9 mouse cellular contexts compared by ENCODE assay signal in genomic region chr7:35729621-35730031, GRCm38 (mm10). TPM values are rescaled to one million over a fixed set of nuclear protein-coding genes. Genes with fewer than 3 reads are reported as not detected.
DNase-seq lines count a peak whose midpoint lies in the region; ATAC-seq lines count a peak whose summit lies in the region.
"Had no signal": no experiment of that assay in that cellular context is flagged by ENCODE, and none has a peak within 500 bp of the region (broad histone marks: within the 10 kb centered on the region; RNA-seq: fewer than 3 reads in every experiment).

No protein-coding gene starts in this region.

- 31% methylated on average over 9 of the region's 9 CpGs for WGBS in heart, embryonic 14.5 days

- H3K27ac ChIP-seq in heart, embryonic 14.5 days (replicated peaks in 1 of 2; ENCODE audit: control insufficient read depth in 1 of 2, insufficient read depth in 1 of 2, low read depth in 2 of 2, low read length in 2 of 2): no peak overlapping the region
- H3K27ac ChIP-seq: gastrocnemius, adult 2 months had no signal

- intact Hi-C loops in gastrocnemius, postnatal 36 days (cut with DNase I): loop anchor here (5.0 kb wide), 1 partner anchor 37 kb away; no protein-coding TSS in a partner anchor

- no peak overlapping the region for H3K9ac ChIP-seq in heart, embryonic 14.5 days (ENCODE audit: low read length)

- DNase-seq in frontal cortex, postnatal 25 days (ENCODE audit: low spot score in 2 of 2): no peak
- peak; percentile 76 for DNase-seq in CD4-positive helper T cell, adult 2 months (ENCODE audit: low read depth, low spot score)
- DNase-seq in naive thymus-derived CD4-positive, alpha-beta T cell, adult 2 months (ENCODE audit: low read depth): peak; percentile 41
- no peak for DNase-seq in gastrocnemius, postnatal 36 days
- no peak for DNase-seq in natural killer cell, adult 2 months (ENCODE audit: low spot score in 2 of 2)
- no peak for DNase-seq in urinary bladder, postnatal 10 days (ENCODE audit: low spot score)
- DNase-seq: gastrocnemius, adult 2 months had no signal

- no peaks in the 10 kb centered on the region for H3K4me1 ChIP-seq in heart, embryonic 14.5 days (ENCODE audit: control insufficient read depth in 2 of 2, insufficient read depth in 2 of 2, low read length in 2 of 2)

- ATAC-seq in frontal cortex, adult (ENCODE audit: low TSS enrichment): peak; percentile 96
- ATAC-seq in heart, embryonic 14.5 days (ENCODE audit: insufficient number of reproducible peaks, insufficient read depth, low FRiP score, low read depth): peak; percentile 35; the same call in 1 of the 2 replicates

- no peaks in the 10 kb centered on the region for H3K9me3 ChIP-seq in heart, embryonic 14.5 days (ENCODE audit: control insufficient read depth, low read length)

- H3K4me2 ChIP-seq in heart, embryonic 14.5 days (ENCODE audit: low read length): no peak overlapping the region

- no peak overlapping the region for H3K4me3 ChIP-seq in heart, embryonic 14.5 days (ENCODE audit: control insufficient read depth in 1 of 2, insufficient read depth in 1 of 2, low read depth in 1 of 2, low read length in 2 of 2)
- H3K4me3 ChIP-seq: gastrocnemius, adult 2 months had no signal

- H3K36me3 ChIP-seq in heart, embryonic 14.5 days (ENCODE audit: control insufficient read depth, insufficient read depth, low read length): no peaks in the 10 kb centered on the region

- H3K27me3 ChIP-seq in heart, embryonic 14.5 days (ENCODE audit: control insufficient read depth, insufficient read depth, low read length): no peaks in the 10 kb centered on the region

RNA-seq across cellular contexts. Expression of gene Dpy19l3, which starts 24.6 kb away (rescaled TPM):
- polyA plus RNA-seq in heart, embryonic 14.5 days (2014; fragmentation: Nextera tagmentation; extraction: Ambion mirVana): 15.6 and 18.7 TPM in 2 replicates
- total RNA-seq in gastrocnemius, postnatal 36 days (2021): 1 to 10 TPM; 3.3 to 3.7 TPM

Comparison
In these comparisons a context has a peak if more than half of its experiments do, and no peak if none do; other contexts are left out.
1. DNase-seq: peak in CD4-positive helper T cell, adult 2 months (single experiment) and naive thymus-derived CD4-positive, alpha-beta T cell, adult 2 months (single experiment); none in frontal cortex, postnatal 25 days (0 of 2), gastrocnemius, postnatal 36 days (0 of 2), natural killer cell, adult 2 months (0 of 2) and urinary bladder, postnatal 10 days (single experiment).